Mouse (Mus musculus): Measurements from ENCODE around the gene Nxpe3.

DNA sequence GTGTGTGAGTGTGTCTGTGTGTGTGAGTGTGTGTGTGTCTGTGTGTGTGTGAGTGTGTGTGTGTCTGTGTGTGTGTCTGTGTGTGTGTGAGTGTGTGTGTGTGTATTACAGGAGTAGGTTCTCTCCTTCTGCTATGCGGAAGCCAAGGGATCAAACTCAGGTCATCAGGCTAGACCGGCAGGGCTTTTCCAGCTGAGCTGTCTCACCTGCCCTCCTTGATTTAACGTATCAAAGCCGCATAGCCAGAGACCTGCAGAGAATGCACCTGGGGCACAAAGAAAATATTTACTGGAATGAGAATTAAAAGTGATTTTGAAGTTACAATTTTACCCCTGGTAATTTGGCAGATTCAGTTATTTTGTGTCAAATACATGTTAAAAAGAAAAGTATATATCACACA lies 42.6 kb downstream of the Nxpe3 start:
- TF ChIP-seq CTCF (IDR thresholded peaks at IDR 0.05; ENCODE audit: low read depth, low read length), result no peak
- TF ChIP-seq POLR2A (IDR thresholded peaks at IDR 0.05; ENCODE audit: extremely low read depth, insufficient read depth, low read length), result no peak

Measured in liver, adult 2 months (tissue).